Mouse (Mus musculus): Measurements from ENCODE around the gene Bcl2l10. TPM values are rescaled to one million over a fixed set of nuclear protein-coding genes. Genes with fewer than 3 reads are reported as not detected.

Gene Bcl2l10
- polyA plus RNA-seq, 1 experiment, result not detected

DNA sequence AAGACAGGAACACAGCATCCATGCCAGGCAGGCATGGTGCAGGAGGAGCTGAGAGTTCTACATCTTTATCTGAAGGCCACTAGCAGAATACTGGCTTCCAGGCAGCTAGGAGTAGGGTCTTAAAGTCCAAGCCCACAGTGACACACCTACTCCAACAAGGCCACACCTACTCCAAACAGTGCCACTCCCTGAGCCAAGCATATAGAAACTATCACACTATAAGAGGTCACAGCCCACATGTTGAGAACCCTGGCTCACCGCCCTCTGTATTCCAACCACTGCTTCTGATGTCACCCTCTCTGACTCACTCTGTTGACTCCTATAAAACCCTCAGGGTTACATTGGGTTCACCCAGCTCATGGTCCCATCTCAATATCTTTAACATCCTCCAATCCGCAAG lies 29.4 kb upstream of the Bcl2l10 start:
- peaks cover 16% of the 10 kb centered on the region for H3K4me1 ChIP-seq (ENCODE audit: control insufficient read depth, insufficient read depth, insufficient read length, low read length)
- H3K36me3 ChIP-seq (ENCODE audit: control insufficient read depth, insufficient read depth, low read length), result no peaks in the 10 kb centered on the region
- no peak for TF ChIP-seq CTCF (IDR thresholded peaks at IDR 0.05; ENCODE audit: extremely low read depth, insufficient read length, insufficient replicate concordance, low read depth, low read length)
- no peak for TF ChIP-seq POLR2A (IDR thresholded peaks at IDR 0.05; ENCODE audit: low read depth, low read length)
- 62% methylated on average over 2 of the region's 2 CpGs for WGBS
- H3K4me3 ChIP-seq (ENCODE audit: low read depth, low read length), result no peak overlapping the region
- no peaks in the 10 kb centered on the region for H3K27me3 ChIP-seq (ENCODE audit: control insufficient read depth, insufficient read depth, low read length)
- no peak overlapping the region for H3K27ac ChIP-seq (ENCODE audit: insufficient read depth, low read depth, low read length)

DNA sequence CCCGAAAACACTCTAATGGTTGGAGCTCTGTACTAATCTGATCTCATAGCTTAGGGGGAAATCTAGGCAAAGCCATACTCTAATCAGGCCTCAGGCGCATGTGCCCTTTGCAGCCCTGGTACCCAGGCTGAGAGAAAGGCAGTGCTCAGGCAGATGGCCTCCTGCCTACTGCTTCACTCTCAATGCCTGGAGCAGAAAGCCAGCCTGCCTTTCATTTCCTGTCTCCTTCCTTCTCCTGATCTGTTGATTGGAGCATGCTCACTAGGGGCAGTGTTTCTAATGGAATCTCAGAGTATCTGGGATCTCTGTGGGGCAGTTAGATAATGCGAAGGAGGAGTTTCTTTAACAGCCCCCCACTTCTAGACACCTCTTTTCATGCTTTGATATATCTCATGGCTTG lies 28.2 kb upstream of the Bcl2l10 start:
- Histone ChIP-seq H3K4me3 (ENCODE audit: low read depth, low read length) (no peak overlapping the region), H3K4me1 (ENCODE audit: control insufficient read depth, insufficient read depth, insufficient read length, low read length) (peaks cover 12% of the 10 kb centered on the region), H3K27ac (ENCODE audit: insufficient read depth, low read depth, low read length) (no peak overlapping the region), H3K27me3 (ENCODE audit: control insufficient read depth, insufficient read depth, low read length) (no peaks in the 10 kb centered on the region), H3K36me3 (ENCODE audit: control insufficient read depth, insufficient read depth, low read length) (no peaks in the 10 kb centered on the region)
- 93% methylated on average over 3 of the region's 3 CpGs for WGBS
- no peak for TF ChIP-seq POLR2A (IDR thresholded peaks at IDR 0.05; ENCODE audit: low read depth, low read length)
- TF ChIP-seq CTCF (IDR thresholded peaks at IDR 0.05; ENCODE audit: extremely low read depth, insufficient read length, insufficient replicate concordance, low read depth, low read length), result no peak

- Histone ChIP-seq H3K4me1 (ENCODE audit: control insufficient read depth, insufficient read depth, insufficient read length, low read length) (peaks cover 10% of the 10 kb centered on the region), H3K4me3 (ENCODE audit: low read depth, low read length) (no peak overlapping the region), H3K27me3 (ENCODE audit: control insufficient read depth, insufficient read depth, low read length) (no peaks in the 10 kb centered on the region), H3K36me3 (ENCODE audit: control insufficient read depth, insufficient read depth, low read length) (no peaks in the 10 kb centered on the region), H3K27ac (ENCODE audit: insufficient read depth, low read depth, low read length) (0 out of 2 replicates have a peak overlapping the region, but pooled peaks have one; percentile 11)
- TF ChIP-seq POLR2A (IDR thresholded peaks at IDR 0.05; ENCODE audit: low read depth, low read length) (no peak), CTCF (IDR thresholded peaks at IDR 0.05; ENCODE audit: extremely low read depth, insufficient read length, insufficient replicate concordance, low read depth, low read length) (peak; percentile 38; the same call in 1 of the 2 replicates)
- WGBS, result 46% methylated on average over 13 of the region's 13 CpGs
Observed at GRCm38 (mm10) chr9:75322099-75322885, 25.3 kb upstream of the Bcl2l10 start.

GRCm38 (mm10) chr9:75328047-75328446 lies 19.5 kb upstream of the Bcl2l10 start:
- WGBS, result 94% methylated on average over 3 of the region's 3 CpGs
- TF ChIP-seq POLR2A (IDR thresholded peaks at IDR 0.05; ENCODE audit: low read depth, low read length) (no peak), CTCF (IDR thresholded peaks at IDR 0.05; ENCODE audit: extremely low read depth, insufficient read length, insufficient replicate concordance, low read depth, low read length) (no peak)
- Histone ChIP-seq H3K36me3 (ENCODE audit: control insufficient read depth, insufficient read depth, low read length) (no peaks in the 10 kb centered on the region), H3K27ac (ENCODE audit: insufficient read depth, low read depth, low read length) (no peak overlapping the region), H3K4me1 (ENCODE audit: control insufficient read depth, insufficient read depth, insufficient read length, low read length) (no peaks in the 10 kb centered on the region), H3K27me3 (ENCODE audit: control insufficient read depth, insufficient read depth, low read length) (no peaks in the 10 kb centered on the region), H3K4me3 (ENCODE audit: low read depth, low read length) (no peak overlapping the region)

- no peaks in the 10 kb centered on the region for H3K27me3 ChIP-seq (ENCODE audit: control insufficient read depth, insufficient read depth, low read length)
- WGBS, result 96% methylated on average over 8 of the region's 8 CpGs
- H3K4me3 ChIP-seq (ENCODE audit: low read depth, low read length), result no peak overlapping the region
- H3K36me3 ChIP-seq (ENCODE audit: control insufficient read depth, insufficient read depth, low read length), result peaks cover 5% of the 10 kb centered on the region
- TF ChIP-seq POLR2A (IDR thresholded peaks at IDR 0.05; ENCODE audit: low read depth, low read length), result no peak
- no peak for TF ChIP-seq CTCF (IDR thresholded peaks at IDR 0.05; ENCODE audit: extremely low read depth, insufficient read length, insufficient replicate concordance, low read depth, low read length)
- no peak overlapping the region for H3K27ac ChIP-seq (ENCODE audit: insufficient read depth, low read depth, low read length)
- H3K4me1 ChIP-seq (ENCODE audit: control insufficient read depth, insufficient read depth, insufficient read length, low read length), result no peaks in the 10 kb centered on the region
Observed at GRCm38 (mm10) chr9:75330821-75331220, 16.7 kb upstream of the Bcl2l10 start.

DNA sequence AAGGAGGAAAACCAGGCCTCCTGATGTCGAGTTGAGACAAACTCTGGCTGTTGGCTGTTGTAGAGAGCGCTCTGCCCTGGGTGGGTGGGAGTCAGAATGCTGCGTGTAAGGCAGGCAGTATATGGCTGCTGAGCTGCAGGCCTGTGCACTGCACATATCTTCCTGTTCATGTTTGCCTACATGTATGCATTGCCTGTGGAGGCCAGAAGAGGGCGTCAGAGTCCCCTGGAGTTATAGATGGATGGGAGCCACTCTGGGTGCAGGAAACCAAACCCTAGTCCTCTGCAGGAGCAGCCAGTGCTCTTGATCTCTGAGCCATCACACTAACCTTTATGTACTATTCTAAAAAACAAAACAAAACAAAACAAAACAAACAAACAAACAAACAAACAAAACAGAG lies 13.1 kb upstream of the Bcl2l10 start:
- no peaks in the 10 kb centered on the region for H3K4me1 ChIP-seq (ENCODE audit: control insufficient read depth, insufficient read depth, insufficient read length, low read length)
- H3K27ac ChIP-seq (ENCODE audit: insufficient read depth, low read depth, low read length), result no peak overlapping the region
- no peak overlapping the region for H3K4me3 ChIP-seq (ENCODE audit: low read depth, low read length)
- 77% methylated on average over 4 of the region's 4 CpGs for WGBS
- peaks cover 9% of the 10 kb centered on the region for H3K36me3 ChIP-seq (ENCODE audit: control insufficient read depth, insufficient read depth, low read length)
- no peaks in the 10 kb centered on the region for H3K27me3 ChIP-seq (ENCODE audit: control insufficient read depth, insufficient read depth, low read length)
- no peak for TF ChIP-seq CTCF (IDR thresholded peaks at IDR 0.05; ENCODE audit: extremely low read depth, insufficient read length, insufficient replicate concordance, low read depth, low read length)
- no peak for TF ChIP-seq POLR2A (IDR thresholded peaks at IDR 0.05; ENCODE audit: low read depth, low read length)

GRCm38 (mm10) chr9:75338016-75338415 lies 9.5 kb upstream of the Bcl2l10 start:
- Histone ChIP-seq H3K27me3 (ENCODE audit: control insufficient read depth, insufficient read depth, low read length) (no peaks in the 10 kb centered on the region), H3K27ac (ENCODE audit: insufficient read depth, low read depth, low read length) (no peak overlapping the region), H3K4me1 (ENCODE audit: control insufficient read depth, insufficient read depth, insufficient read length, low read length) (no peaks in the 10 kb centered on the region), H3K4me3 (ENCODE audit: low read depth, low read length) (no peak overlapping the region), H3K36me3 (ENCODE audit: control insufficient read depth, insufficient read depth, low read length) (peaks cover 9% of the 10 kb centered on the region)
- TF ChIP-seq CTCF (IDR thresholded peaks at IDR 0.05; ENCODE audit: extremely low read depth, insufficient read length, insufficient replicate concordance, low read depth, low read length) (no peak), POLR2A (IDR thresholded peaks at IDR 0.05; ENCODE audit: low read depth, low read length) (no peak)
- WGBS, result 93% methylated on average over 6 of the region's 6 CpGs

Measured in small intestine, adult 2 months (tissue).